Mouse (Mus musculus) C2C12 (cell line): ENCODE data around the gene Ddx52.

ENCODE experiments used
- CEBPB ChIP-seq: IDR thresholded peaks from one replicate; pipeline ENCODE4 v1.6.1; 2011; ENCODE audit warnings: low read depth, mild to moderate bottlenecking, control low read depth, moderate library complexity
- CTCF ChIP-seq: IDR thresholded peaks from one replicate; pipeline ENCODE4 v1.5.1; 2011; ENCODE audit not compliant: control insufficient read depth, insufficient read depth, insufficient read length
- FOSL1 ChIP-seq: IDR thresholded peaks from one replicate; pipeline ENCODE4 v1.8.0; 2011; ENCODE audit warnings: mild to moderate bottlenecking, low read length; ENCODE audit not compliant: poor library complexity, insufficient read depth, severe bottlenecking
- MAX ChIP-seq: IDR thresholded peaks from one replicate; pipeline ENCODE4 v1.6.1; 2011; ENCODE audit warnings: mild to moderate bottlenecking, control low read depth
- MYOD1 ChIP-seq: IDR thresholded peaks from one replicate; pipeline ENCODE4 v1.6.1; 2011; ENCODE audit warnings: low read depth; ENCODE audit not compliant: control insufficient read depth, insufficient read length
- MYOG ChIP-seq: IDR thresholded peaks from one replicate; pipeline ENCODE4 v1.6.1; 2011; ENCODE audit not compliant: control insufficient read depth, insufficient read length; ENCODE audit errors: extremely low read depth
- USF1 ChIP-seq: IDR thresholded peaks from one replicate; pipeline ENCODE4 v1.6.1; 2011; ENCODE audit warnings: low read depth, mild to moderate bottlenecking, control low read depth, moderate library complexity

DNA sequence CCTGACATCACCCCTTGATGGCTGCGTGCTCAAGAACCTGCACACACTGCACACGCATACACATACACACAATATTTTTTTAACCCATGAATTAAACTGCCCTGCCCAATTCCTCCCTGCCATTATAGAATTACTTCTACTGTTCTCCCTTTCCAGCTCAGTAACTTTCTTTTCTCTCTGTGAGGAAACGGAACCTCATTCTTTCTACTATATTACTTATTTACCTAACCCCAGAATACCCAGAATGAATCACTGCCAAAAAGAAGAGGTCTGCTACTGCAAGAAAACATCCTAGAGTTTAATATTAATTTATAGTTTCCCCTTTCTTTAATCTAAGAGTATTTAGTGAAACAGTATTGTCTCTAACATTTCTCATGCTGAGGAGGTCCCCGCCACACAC lies 8.5 kb upstream of the Ddx52 start:
- TF ChIP-seq MAX (no peak), CTCF (no peak), USF1 (no peak), CEBPB (no peak), FOSL1 (no peak), MYOD1 (no peak), MYOG (no peak)
